Mouse (Mus musculus) common myeloid progenitor, adult 5-6 weeks (primary cell): ENCODE measurements around the gene Tipin. TPM values are rescaled to one million over a fixed set of nuclear protein-coding genes. Genes with fewer than 3 reads are reported as not detected.

ENCODE experiments used
- ATAC-seq: replicated peaks from 2 replicates; pipeline ENCODE4 v1.8.0; 2016; ENCODE audit warnings: low read depth, mild to moderate bottlenecking, moderate TSS enrichment, inconsistent platforms; ENCODE audit not compliant: poor library complexity, severe bottlenecking
- total RNA-seq: library from RNA; stranded (forward); fragments of 200-1000, 187-1606 nt; gene quantifications from 2 replicates; pipeline ENCODE4 v1.2.3, GENCODE M21; 2017

Tipin gene
- total RNA-seq, result 302 and 344 TPM in 2 replicates

DNA sequence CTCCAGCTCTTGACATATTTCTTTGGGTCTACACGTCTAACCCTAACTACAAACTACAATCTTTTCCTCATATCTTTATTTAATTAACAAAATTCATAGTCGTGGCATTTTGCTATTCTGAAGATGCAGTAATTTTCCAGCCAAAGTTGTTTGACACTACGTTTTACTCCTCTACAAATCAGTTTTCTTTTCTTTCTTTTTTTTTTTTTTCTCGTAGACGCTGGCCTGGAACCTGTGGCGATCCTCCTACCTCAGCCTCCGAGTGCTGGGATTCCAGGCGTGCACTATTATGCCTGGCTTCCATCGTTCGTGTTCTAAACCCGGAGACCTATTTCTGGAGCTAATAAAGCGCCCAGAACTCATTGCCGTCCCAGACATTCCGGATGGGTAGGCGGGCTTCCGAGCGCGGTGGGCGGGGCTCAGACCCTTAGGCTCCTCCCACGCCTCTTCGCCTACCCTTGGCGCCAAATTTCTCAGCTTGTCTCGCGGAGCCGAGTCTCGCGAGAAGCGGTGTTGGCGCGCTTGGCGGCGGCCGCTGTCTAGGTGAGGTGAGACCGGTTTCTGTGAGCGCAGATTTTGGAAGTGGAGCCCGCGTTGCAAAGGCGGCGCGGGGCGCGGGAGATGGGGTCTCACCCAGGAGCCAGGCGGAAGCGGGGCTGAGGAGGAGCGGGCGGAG is at the start of gene Tipin:
Tipin (plus strand) TSS at position 477 of the 676 bp plus-strand sequence.
- peak; percentile 96 for ATAC-seq

DNA sequence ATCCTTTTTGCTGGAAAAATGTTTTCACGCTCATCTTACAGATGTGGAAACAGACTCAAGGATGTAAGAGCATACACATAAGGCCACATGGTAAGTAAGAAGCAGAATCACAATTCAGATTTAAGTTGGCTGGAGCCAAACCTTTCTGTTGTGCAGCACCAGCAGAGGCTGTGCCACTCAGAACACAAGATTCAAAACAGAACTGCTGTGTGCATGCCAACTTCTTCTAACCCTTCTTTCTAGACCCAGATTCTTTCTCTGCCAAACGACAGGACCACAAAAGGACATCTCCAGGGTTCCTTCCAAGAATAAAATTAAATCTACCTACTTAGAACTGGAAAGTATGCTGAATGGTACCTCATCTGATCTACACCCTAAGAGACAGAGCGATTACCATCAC is 49.7 kb upstream of the Tipin start:
- ATAC-seq, result no peak

DNA sequence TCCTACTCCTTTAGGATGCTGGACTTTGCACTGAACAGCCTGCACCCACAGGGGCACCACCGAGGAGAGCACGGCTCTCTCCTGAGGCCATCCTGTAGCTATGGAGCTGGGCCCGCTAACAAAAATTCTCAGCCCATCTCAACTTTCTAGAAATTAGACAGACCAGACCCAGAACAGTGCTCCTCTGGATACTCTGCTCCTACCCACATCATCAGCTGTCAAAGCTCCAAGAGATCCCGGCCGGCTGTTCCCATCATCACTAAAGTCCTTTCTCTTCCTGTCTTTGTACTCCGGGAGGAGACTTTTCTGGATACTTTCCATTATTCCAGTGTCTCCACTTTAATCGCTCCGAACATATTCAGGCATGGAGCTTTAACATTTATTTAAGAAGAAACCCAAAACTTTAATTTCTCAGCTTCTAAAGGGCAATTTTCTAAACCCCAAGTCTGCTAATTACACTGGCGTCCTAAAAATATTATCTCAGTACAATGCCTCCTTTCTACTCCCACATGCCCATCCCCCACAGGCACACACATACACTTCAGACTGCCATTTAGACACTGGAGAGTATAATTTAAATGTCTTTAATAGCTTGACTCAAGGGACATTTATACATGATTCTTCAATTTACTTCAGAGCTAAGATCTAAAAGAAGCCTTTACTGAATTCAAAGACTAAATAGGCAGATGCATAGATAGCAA is 49.0 kb upstream of the Tipin start:
- ATAC-seq, result no peak

DNA sequence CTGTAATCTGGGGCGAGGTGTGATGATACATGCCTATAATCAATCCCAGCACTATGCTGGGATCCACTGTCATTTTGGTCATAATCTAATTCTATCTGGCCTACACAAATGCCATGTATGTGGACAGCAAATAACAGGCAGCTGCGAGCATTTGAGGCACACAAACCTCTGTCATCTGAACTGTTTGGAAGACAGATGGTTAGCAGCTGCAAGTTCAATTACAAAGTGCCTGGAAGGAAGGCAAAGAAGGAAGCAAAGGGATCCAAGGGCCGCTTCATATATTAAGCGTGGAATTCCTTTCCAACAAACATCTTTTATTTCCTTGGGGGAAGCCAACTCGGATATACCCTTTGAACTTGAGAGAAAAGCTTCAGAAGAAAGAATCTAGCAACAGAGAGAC is 47.7 kb upstream of the Tipin start:
- ATAC-seq, result no peak

DNA sequence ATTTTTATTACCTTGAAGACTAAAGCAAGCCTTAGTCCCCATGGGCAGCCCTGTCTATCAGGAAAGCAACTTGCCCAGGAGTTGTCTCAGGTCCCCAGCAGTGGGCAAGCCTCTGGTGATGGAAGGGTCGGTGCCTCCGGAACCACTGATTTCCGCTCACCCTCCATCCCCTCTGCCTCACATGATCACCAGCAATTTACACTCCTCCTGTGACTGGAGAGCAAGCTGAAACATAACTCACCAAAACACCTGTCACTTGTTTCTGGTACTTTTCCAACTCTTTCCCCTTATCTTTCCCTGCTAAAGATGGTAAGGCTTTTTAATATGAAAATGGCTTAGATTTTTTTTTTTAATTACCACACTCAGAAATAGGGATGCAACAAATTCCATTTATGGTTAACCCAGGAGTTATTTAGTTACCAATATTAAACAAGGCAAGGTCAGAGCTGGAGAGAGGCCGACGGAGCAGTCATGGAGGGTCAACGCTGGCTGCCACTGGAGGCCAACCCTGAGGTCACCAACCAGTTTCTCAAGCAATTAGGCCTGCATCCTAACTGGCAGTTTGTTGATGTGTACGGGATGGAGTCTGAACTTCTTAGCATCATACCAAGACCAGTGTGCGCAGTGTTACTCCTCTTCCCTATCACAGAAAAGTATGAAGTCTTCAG is 46.5 kb upstream of the Tipin start, which contains the start of gene Uchl4:
Uchl4 (plus strand) TSS at position 434 of the 668 bp plus-strand sequence.
- no peak for ATAC-seq

DNA sequence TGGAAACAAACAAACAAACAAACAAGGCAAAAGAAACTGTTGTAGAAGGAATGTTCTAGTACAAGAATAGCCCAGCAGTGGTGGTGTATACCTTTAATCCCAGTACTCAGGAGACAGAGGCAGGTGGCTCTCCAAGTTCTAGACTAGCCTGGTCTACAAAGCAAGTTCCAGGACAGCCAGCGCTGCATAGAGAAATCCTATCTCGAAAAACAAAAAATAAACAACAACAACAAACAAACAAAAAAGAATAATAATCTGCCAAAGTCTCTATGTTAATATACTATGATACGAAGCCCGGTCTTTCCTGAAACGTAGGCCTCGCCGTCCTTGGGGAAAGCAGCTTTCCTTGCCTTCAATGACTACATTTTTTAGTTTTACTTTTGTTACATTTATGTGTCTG is 45.3 kb upstream of the Tipin start:
- ATAC-seq, result no peak

DNA sequence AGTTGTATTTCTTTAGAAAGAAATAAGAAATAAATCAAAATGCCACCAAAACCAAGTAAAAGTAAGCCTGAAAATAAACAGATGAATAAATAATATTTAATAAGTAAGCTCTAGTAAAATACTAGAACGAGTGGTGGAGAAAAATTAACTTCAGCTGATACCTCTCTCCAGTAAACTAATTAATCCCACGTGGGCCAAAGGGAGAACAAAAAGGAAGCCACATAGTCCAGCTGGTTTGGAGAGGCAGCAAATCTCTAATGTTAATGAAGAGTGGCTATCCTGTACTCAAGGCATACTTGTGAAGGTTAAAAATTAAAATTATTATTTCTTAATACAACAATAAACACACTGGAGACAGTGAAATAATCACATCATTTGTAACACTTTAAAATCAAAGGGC is 41.3 kb upstream of the Tipin start:
- ATAC-seq, result no peak

DNA sequence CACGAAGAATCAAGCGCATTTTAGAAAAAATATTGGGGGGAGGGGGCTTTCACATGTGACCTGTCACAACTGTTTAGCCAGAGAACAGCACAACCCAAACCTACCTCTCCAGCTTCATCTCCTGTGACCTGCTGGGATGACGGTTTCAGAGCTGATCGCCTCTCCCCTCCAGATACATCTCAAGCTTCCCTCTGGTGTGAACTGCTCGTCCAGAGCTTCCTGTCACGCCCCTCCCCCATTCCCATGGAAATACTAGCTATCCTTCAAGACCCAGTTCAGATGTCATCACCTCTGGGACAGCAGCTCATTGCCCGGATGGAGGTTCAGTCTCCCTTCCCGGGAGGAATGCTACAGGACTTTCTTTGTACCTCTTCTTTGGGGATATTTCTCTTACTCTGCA is 40.7 kb upstream of the Tipin start:
- no peak for ATAC-seq

DNA sequence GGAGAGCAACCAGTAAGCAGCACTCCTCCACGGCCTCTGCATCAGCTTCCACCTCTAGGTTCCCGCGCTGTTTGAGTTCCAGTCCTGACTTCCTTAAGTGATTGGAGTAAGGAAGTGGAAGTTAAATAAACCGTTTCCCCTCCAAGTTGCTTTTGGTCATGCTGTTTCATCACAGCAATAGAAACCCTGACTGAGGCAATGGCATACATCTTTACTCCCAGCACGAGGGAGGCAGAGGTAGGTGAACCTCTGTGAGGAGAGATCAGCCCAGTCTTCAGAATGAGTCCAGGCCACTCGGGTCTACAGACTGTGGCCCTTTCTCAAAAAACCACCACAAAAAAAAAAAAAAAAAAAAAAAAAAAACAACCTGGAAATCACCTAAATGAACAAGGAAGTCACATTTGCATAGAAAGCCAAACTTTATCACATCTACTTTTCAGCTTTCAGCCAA is 39.0 kb upstream of the Tipin start:
- ATAC-seq, result peak; percentile 32; the same call in 1 of the 2 replicates

DNA sequence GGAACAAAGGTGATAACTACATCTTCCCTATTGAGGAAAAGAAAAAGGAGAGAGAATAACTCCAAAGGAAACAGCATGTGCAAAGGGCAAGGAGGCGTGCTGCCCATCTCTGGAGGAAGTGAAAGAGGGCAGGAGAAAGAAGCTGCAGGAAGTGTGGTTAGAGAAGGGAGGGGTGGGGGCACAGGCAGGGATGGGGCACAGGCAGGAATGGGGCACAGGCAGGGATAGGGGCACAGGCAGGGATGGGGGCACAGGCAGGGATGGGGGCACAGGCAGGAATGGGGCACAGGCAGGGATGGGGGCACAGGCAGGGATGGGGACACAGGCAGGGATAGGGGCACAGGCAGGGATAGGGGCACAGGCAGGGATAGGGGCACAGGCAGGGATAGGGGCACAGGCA is 32.0 kb upstream of the Tipin start:
- ATAC-seq, result 0 out of 2 replicates have a peak, but pooled peaks have one; percentile 22

DNA sequence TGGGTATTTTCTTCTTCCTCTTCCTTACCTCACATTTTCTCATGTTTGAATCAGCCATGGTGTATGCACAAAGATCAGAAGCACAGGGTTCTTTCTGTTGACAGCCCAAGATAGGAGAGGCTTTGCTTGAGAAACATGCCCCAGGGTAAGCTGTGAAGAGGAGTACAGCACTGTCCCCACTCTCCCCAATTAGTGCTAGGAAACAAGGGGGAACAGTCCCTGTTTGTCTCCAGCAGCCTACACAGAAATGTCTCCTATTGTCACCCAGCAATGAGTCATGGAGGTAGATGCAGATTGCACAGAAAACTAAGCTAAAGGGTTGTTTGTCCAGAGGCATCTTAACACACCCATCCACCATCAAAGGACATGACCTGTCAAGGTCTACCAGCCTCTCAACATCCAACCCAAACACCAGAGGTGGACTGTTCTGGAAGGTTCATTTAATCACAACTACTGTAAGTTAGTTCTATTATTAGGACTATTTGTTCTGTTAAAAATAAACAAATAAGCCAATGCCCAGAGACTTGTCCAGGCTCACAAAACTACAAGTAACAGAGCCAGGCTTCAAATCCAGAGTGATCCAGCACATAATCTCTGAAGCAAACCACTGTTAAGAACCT is 31.2 kb upstream of the Tipin start:
- ATAC-seq, result no peak

DNA sequence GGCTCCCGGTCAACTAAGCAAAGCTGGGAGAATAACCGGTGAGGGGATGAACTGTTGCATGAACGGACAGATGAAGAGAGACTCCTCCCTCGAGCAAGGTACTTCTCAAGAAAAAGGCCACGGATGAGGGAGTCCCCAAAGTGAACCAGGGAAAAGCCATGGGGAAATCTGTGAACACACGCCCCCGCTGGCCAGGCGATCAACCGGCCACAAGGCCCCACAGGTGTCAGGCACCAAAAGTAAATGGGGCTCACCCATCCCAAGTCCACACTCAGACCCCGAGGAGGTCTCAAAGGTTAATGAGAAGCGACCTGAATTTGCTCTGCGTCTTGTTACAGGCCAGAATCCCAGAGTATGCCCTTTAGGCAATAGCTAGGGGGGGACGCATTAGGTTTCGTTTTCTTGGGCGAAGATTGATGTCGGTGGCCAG is 28.8 kb upstream of the Tipin start:
- ATAC-seq, result no peak

DNA sequence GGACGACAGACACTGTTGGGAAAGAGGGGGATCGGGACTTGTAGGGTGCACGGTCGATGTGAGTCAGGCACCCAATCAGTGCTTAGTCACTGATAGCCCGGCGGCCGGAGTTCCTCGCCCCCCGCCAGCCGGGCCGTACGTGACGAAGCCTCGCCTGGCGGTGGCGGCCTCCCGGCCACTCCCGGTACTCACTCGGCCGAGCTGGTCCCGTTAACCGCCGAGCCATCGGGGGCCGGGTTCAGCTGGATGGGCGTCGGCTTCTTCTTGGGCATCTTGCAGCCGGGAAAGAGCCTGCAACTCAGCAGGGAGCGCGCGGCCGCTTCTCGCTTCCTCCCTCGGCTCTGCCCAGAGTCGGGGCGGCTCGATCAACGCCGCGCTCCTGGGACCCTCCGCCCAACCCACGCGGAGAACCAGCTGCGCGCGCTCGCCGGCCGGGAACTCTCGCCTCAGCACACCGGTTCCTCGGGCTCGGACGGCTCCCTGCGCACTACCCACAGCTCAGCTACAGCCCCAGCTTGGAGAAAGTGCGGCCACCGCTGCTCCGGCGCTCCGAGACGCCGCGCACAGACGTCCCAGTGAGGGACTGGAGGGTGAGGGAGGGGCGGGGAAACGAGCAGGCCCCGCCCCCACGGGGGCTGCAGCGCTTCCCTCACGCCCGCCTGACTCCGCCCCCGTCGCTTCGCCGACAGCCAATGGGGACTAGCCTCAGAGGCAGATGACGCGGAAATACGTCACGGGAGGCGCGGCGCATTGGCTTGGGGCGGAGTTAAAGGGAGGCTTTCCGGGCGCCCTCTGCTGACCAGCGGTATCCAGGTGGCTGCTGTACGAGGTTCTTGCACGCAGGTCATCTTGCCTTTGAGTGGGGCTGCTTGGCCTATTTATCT is 28.1 kb upstream of the Tipin start, which contains the start of gene Map2k1:
Map2k1 (minus strand) TSS at position 611 of the 884 bp plus-strand sequence.
- peak; percentile 94 for ATAC-seq

DNA sequence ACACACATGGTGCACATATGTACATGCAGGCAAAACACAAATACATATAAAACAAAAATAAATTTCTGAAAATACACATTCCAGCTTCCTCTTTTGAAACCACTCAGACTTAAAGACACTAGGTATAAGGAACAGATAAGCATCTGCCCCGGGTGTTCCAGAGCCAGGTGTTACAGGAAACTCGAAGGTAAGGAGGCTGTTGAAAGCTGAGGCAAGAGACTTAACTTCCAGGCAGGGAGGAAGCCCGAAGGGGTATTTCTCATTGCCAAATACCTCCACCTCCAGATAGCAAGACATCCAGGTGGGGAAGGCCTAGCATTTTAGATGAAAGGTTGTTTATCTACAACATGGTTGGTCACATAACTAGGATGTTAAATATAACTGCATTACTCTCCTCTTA is 26.0 kb upstream of the Tipin start:
- ATAC-seq, result no peak

DNA sequence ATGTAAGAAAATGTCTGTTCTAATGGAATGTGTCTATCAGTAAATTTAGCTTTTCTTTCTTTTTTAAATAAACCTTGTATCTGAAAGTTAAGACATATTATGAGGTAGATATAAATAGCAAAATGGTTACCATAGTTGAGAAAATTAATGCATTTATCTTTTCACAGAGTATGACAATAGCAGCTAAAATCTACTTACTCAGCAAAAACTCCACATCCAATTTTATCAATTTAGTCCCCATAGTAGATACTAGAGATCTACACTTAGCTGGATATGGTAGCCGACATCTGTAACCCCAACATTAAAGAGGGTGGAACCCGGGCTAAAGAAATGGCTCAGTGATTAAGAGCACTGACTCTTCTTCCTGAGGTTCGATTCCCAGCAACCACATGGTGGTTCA is 25.2 kb upstream of the Tipin start:
- ATAC-seq, result no peak

DNA sequence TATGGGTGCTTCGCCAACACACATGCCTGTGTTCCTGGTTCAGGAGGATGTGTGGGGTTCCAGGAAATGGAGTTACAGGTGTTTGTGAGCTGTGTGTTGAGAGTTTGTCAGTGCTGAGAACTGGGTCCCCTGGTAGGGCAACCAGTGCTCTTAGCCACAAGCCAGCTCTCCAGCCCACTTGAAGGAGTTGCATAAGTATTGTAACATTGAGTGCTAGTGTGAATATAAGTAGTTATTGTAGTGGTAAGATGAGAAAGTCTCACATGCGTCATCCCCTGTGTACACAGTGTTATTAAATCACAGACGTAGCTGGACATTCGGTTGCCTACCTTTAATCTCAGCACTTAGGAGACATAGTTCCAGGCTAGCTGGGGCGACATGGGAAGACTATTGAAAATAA is 21.5 kb upstream of the Tipin start:
- ATAC-seq, result no peak

DNA sequence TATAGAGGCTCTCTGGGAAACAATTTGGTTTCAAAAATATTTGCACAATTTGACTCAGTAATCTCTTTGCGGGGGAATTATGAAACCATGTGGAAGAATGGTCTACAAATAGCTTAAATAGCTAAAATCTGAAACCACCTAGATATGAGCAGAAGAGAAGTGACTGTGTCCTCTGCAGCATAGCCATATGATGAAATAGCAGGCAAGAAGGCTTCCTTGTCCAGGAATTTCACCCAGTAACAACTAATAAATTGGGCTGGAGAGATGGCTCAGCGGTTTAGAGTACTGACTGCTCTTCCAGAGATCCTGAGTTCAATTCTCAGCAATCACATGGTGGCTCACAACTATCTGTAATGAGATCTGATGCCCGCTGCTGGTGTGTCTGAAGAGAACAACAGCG is 20.4 kb upstream of the Tipin start:
- ATAC-seq, result no peak

DNA sequence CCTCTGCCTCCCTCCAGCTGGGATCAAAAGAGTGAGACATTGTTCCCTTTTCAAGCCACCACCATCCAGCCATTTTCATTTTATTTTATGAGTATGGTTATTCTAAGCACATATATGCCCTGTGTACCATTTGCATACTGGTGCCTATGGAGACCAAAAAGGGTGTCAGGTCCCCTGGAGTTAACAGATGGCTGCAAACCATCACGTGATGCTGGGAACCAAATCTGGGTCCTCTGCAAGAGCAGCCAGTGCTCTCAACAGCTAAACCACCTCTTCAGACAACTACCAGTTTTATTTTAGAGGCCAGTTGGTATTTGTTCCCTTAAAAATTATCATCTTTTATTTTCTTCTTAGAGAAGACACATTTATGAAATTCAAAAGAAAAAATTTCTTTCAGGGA is 16.6 kb upstream of the Tipin start:
- ATAC-seq, result no peak

DNA sequence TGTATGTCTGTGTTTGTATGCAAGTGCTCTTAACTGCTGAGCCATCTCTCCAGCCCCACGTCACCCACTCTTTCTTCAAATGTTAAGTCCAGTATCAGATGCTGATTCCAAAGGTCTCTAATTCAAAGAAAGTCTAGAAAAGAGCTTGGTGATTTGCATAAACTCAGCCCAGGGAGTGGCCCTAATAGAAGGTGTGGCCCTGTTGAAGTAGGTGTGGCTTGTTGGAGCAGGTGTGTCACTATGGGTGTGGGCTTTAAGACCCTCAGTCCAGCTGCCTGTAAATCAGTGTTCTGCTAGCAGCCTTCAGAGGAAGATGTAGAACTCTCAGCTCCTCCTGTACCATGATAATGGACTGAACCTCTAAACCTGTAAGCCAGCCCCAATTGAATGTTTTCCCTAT is 14.2 kb upstream of the Tipin start:
- ATAC-seq, result no peak

DNA sequence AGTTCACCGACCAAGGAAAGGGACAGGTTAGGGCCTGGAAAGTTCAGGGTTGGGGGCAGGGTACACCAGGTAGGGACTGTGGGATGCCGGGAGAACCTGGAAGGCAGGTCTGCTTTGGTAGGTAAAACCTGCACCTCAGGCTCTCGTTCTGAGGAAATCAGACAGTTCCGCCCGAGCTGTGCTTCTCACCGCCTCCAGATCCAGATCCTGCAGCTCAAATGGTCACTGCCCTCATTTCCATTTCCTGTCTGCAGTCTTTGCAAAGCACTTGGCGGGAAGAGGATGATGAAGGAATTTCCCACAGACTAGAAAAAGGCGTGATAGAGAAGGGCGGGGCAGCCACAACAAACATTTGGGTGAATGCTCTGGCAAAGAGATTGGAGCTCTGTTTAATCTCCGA is 13.2 kb upstream of the Tipin start:
- no peak for ATAC-seq
